Mouse (Mus musculus): ENCODE results near the gene Cacna1e.

Cacna1e gene

GRCm38 (mm10) chr1:154712747-154713146 is 171.6 kb downstream of the Cacna1e start:
- DNase-seq (ENCODE audit: low read depth, low spot score) = no peak

GRCm38 (mm10) chr1:154707584-154708290 is 176.6 kb downstream of the Cacna1e start:
- no peak for DNase-seq (ENCODE audit: low read depth, low spot score)

- no peak for DNase-seq (ENCODE audit: low read depth, low spot score)
Observed at GRCm38 (mm10) chr1:154706974-154707373, 177.3 kb downstream of the Cacna1e start.

GRCm38 (mm10) chr1:154705882-154706565 is 178.3 kb downstream of the Cacna1e start:
- DNase-seq (ENCODE audit: low read depth, low spot score) = no peak

GRCm38 (mm10) chr1:154704558-154705185 is 179.6 kb downstream of the Cacna1e start:
- no peak for DNase-seq (ENCODE audit: low read depth, low spot score)

- DNase-seq (ENCODE audit: low read depth, low spot score) = no peak
Observed at GRCm38 (mm10) chr1:154702623-154703022, 181.7 kb downstream of the Cacna1e start.

GRCm38 (mm10) chr1:154688876-154689665 is 195.2 kb downstream of the Cacna1e start:
- DNase-seq (ENCODE audit: low read depth, low spot score) = no peak

GRCm38 (mm10) chr1:154686861-154687260 is 197.4 kb downstream of the Cacna1e start:
- DNase-seq (ENCODE audit: low read depth, low spot score) = no peak

- DNase-seq (ENCODE audit: low read depth, low spot score) = no peak
Observed at GRCm38 (mm10) chr1:154683477-154684106, 200.7 kb downstream of the Cacna1e start.

GRCm38 (mm10) chr1:154678989-154679388 is 205.3 kb downstream of the Cacna1e start:
- DNase-seq (ENCODE audit: low read depth, low spot score) = no peak

- DNase-seq (ENCODE audit: low read depth, low spot score) = no peak
Observed at GRCm38 (mm10) chr1:154678151-154678550, 206.2 kb downstream of the Cacna1e start.

GRCm38 (mm10) chr1:154677677-154678076 is 206.6 kb downstream of the Cacna1e start:
- no peak for DNase-seq (ENCODE audit: low read depth, low spot score)

GRCm38 (mm10) chr1:154663721-154664120 is 220.6 kb downstream of the Cacna1e start:
- DNase-seq (ENCODE audit: low read depth, low spot score) = no peak

- DNase-seq (ENCODE audit: low read depth, low spot score) = no peak
Observed at GRCm38 (mm10) chr1:154661977-154662376, 222.3 kb downstream of the Cacna1e start.

- no peak for DNase-seq (ENCODE audit: low read depth, low spot score)
Observed at GRCm38 (mm10) chr1:154661221-154661864, 223.0 kb downstream of the Cacna1e start.

GRCm38 (mm10) chr1:154657366-154657765 is 226.9 kb downstream of the Cacna1e start:
- no peak for DNase-seq (ENCODE audit: low read depth, low spot score)

GRCm38 (mm10) chr1:154653951-154654350 is 230.3 kb downstream of the Cacna1e start:
- DNase-seq (ENCODE audit: low read depth, low spot score) = no peak

- no peak for DNase-seq (ENCODE audit: low read depth, low spot score)
Observed at GRCm38 (mm10) chr1:154646156-154646950, 237.9 kb downstream of the Cacna1e start.

- DNase-seq (ENCODE audit: low read depth, low spot score) = no peak
Observed at GRCm38 (mm10) chr1:154637821-154638220, 246.5 kb downstream of the Cacna1e start.

GRCm38 (mm10) chr1:154635766-154636165 is 248.5 kb downstream of the Cacna1e start:
- no peak for DNase-seq (ENCODE audit: low read depth, low spot score)
